Comparison of ENCODE assay signal across 10 mouse cellular contexts in the genomic region with DNA sequence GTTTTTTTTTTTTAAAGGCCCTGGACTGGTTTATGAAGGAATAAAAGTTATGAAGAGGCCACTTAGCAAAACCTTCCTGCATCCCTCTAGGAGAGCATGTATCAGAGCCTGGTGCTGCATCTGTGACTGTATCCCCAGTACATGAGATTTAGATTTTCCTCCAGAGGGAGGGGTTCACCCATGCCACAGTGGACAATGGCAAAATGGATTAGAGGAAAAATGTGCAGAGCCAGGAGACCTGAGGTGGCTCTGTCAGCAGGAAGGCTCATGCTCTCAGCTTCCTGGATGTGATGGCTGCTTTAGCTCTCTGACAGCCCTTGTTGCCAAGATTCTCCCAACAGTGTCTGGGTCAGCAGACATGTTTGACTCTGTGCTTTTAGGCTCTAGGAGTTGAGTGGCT.
DNase-seq lines count a peak whose midpoint lies in the region; ATAC-seq lines count a peak whose summit lies in the region.
"Had no signal": no experiment of that assay in that cellular context is flagged by ENCODE, and none has a peak within 500 bp of the region (broad histone marks: within the 10 kb centered on the region; RNA-seq: fewer than 3 reads in every experiment).

No protein-coding gene starts in this region.

- no peak for ATAC-seq in forebrain, embryonic 15.5 days (replicated peaks)
- no peak for ATAC-seq in forebrain, embryonic 11.5 days (replicated peaks; ENCODE audit: low FRiP score)
- no peak for ATAC-seq in embryonic facial prominence, embryonic 14.5 days (ENCODE audit: low read depth)
- ATAC-seq in limb, embryonic 12.5 days (ENCODE audit: insufficient number of reproducible peaks, insufficient read depth, low FRiP score, low TSS enrichment, low read depth) = no peak
- no peak for ATAC-seq in kidney, embryonic 16.5 days (ENCODE audit: low FRiP score, low TSS enrichment)
- ATAC-seq: liver, postnatal 0 days had no signal

- no peak for DNase-seq in forebrain, embryonic 11.5 days (ENCODE audit: low spot score)
- DNase-seq in Muller cell, postnatal 12 days (ENCODE audit: inconsistent ontology term) = peak; percentile 13
- DNase-seq in embryonic facial prominence, embryonic 14.5 days (ENCODE audit: low spot score) = no peak
- DNase-seq in thymus, postnatal 14 days = no peak
- DNase-seq: liver, postnatal 0 days had no signal

- H3K9ac ChIP-seq in forebrain, embryonic 15.5 days (replicated peaks) = 0 out of 2 replicates have a peak overlapping the region, but pooled peaks have one; percentile 24
- no peak overlapping the region for H3K9ac ChIP-seq in forebrain, embryonic 11.5 days (ENCODE audit: low read length)
- H3K9ac ChIP-seq in embryonic facial prominence, embryonic 14.5 days (ENCODE audit: low read depth, low read length) = no peak overlapping the region
- H3K9ac ChIP-seq in limb, embryonic 12.5 days (replicated peaks) = no peak overlapping the region
- H3K9ac ChIP-seq in kidney, embryonic 16.5 days (replicated peaks; ENCODE audit: low read length) = no peak overlapping the region
- H3K9ac ChIP-seq: liver, postnatal 0 days had no signal

- H3K27ac ChIP-seq in forebrain, embryonic 15.5 days (replicated peaks) = 0 out of 2 replicates have a peak overlapping the region, but pooled peaks have one; percentile 71
- H3K27ac ChIP-seq in forebrain, embryonic 11.5 days (ENCODE audit: low read depth, low read length) = no peak overlapping the region; the same call in 1 of the 2 replicates
- H3K27ac ChIP-seq in embryonic facial prominence, embryonic 14.5 days (replicated peaks; ENCODE audit: low read depth, low read length) = 0 out of 2 replicates have a peak overlapping the region, but pooled peaks have one; percentile 50
- H3K27ac ChIP-seq in limb, embryonic 12.5 days = peak overlapping the region; percentile 63; the same call in 1 of the 2 replicates
- no peak overlapping the region for H3K27ac ChIP-seq in kidney, embryonic 16.5 days (ENCODE audit: low read length)
- H3K27ac ChIP-seq: kidney, postnatal 0 days had no signal

- H3K9me3 ChIP-seq in forebrain, embryonic 15.5 days = no peaks in the 10 kb centered on the region
- no peaks in the 10 kb centered on the region for H3K9me3 ChIP-seq in forebrain, embryonic 11.5 days (ENCODE audit: control insufficient read depth, low read length)
- H3K9me3 ChIP-seq in embryonic facial prominence, embryonic 14.5 days (ENCODE audit: control insufficient read depth, low read length) = no peaks in the 10 kb centered on the region
- no peaks in the 10 kb centered on the region for H3K9me3 ChIP-seq in limb, embryonic 12.5 days
- H3K9me3 ChIP-seq in kidney, embryonic 16.5 days (ENCODE audit: low read length) = no peaks in the 10 kb centered on the region
- H3K9me3 ChIP-seq: megakaryocyte, embryonic 14.5 days had no signal

- H3K36me3 ChIP-seq in forebrain, embryonic 15.5 days = no peaks in the 10 kb centered on the region
- H3K36me3 ChIP-seq in forebrain, embryonic 11.5 days (ENCODE audit: control insufficient read depth, insufficient read depth, low read length) = no peaks in the 10 kb centered on the region
- no peaks in the 10 kb centered on the region for H3K36me3 ChIP-seq in embryonic facial prominence, embryonic 14.5 days (ENCODE audit: control insufficient read depth, insufficient read depth, low read length)
- no peaks in the 10 kb centered on the region for H3K36me3 ChIP-seq in limb, embryonic 12.5 days
- H3K36me3 ChIP-seq in kidney, embryonic 16.5 days (ENCODE audit: insufficient read depth, low read length) = no peaks in the 10 kb centered on the region

- no peaks in the 10 kb centered on the region for H3K27me3 ChIP-seq in forebrain, embryonic 15.5 days
- H3K27me3 ChIP-seq in forebrain, embryonic 11.5 days (ENCODE audit: control insufficient read depth, insufficient read depth, low read length) = no peaks in the 10 kb centered on the region
- H3K27me3 ChIP-seq in embryonic facial prominence, embryonic 14.5 days (replicated peaks; ENCODE audit: control insufficient read depth, insufficient read depth, low read length) = no peaks in the 10 kb centered on the region
- H3K27me3 ChIP-seq in limb, embryonic 12.5 days = no peaks in the 10 kb centered on the region
- H3K27me3 ChIP-seq in kidney, embryonic 16.5 days (ENCODE audit: insufficient read depth, low read length) = no peaks in the 10 kb centered on the region

- peaks cover 24% of the 10 kb centered on the region for H3K4me1 ChIP-seq in forebrain, embryonic 15.5 days
- peaks cover 6% of the 10 kb centered on the region for H3K4me1 ChIP-seq in forebrain, embryonic 11.5 days (replicated peaks; ENCODE audit: control insufficient read depth, insufficient read depth, low read length)
- peaks cover 5% of the 10 kb centered on the region for H3K4me1 ChIP-seq in embryonic facial prominence, embryonic 14.5 days (ENCODE audit: control insufficient read depth, insufficient read depth, low read length)
- peaks cover 25% of the 10 kb centered on the region for H3K4me1 ChIP-seq in limb, embryonic 12.5 days (replicated peaks)
- peaks cover 22% of the 10 kb centered on the region for H3K4me1 ChIP-seq in kidney, embryonic 16.5 days (ENCODE audit: insufficient read depth, low read length)
- H3K4me1 ChIP-seq: megakaryocyte, embryonic 14.5 days had no signal

- no peak overlapping the region for H3K4me3 ChIP-seq in forebrain, embryonic 15.5 days
- no peak overlapping the region for H3K4me3 ChIP-seq in forebrain, embryonic 11.5 days (ENCODE audit: low read depth, low read length)
- no peak overlapping the region for H3K4me3 ChIP-seq in embryonic facial prominence, embryonic 14.5 days (ENCODE audit: low read depth, low read length)
- no peak overlapping the region for H3K4me3 ChIP-seq in limb, embryonic 12.5 days (replicated peaks)
- H3K4me3 ChIP-seq in kidney, embryonic 16.5 days (ENCODE audit: low read length) = no peak overlapping the region
- H3K4me3 ChIP-seq: megakaryocyte, embryonic 14.5 days had no signal

- H3K4me2 ChIP-seq in forebrain, embryonic 15.5 days (replicated peaks) = no peak overlapping the region
- no peak overlapping the region for H3K4me2 ChIP-seq in forebrain, embryonic 11.5 days (ENCODE audit: low read depth, low read length, severe bottlenecking)
- no peak overlapping the region for H3K4me2 ChIP-seq in embryonic facial prominence, embryonic 14.5 days (ENCODE audit: low read depth, low read length)
- no peak overlapping the region for H3K4me2 ChIP-seq in limb, embryonic 12.5 days
- H3K4me2 ChIP-seq in kidney, embryonic 16.5 days (replicated peaks; ENCODE audit: low read depth, low read length) = no peak overlapping the region

Comparison
In these comparisons a context has a peak if more than half of its experiments do, and no peak if none do; other contexts are left out.
1. H3K27ac ChIP-seq: peak in forebrain, embryonic 15.5 days (single experiment), embryonic facial prominence, embryonic 14.5 days (single experiment) and limb, embryonic 12.5 days (single experiment); none in forebrain, embryonic 11.5 days (single experiment) and kidney, embryonic 16.5 days (single experiment).